Mouse (Mus musculus): ENCODE measurements around the gene Cavin2.

The Cavin2 gene

GRCm38 (mm10) chr1:51288755-51289619 lies at the start of gene Cavin2:
Gene Cavin2 (plus strand): TSS chr1:51289126.
- peak; percentile 23 to 53 for DNase-seq (ENCODE audit: low spot score in 2 of 2)

- DNase-seq (ENCODE audit: low spot score in 2 of 2), result no peak
Observed at GRCm38 (mm10) chr1:51241311-51241986, 47.5 kb upstream of the Cavin2 start.

GRCm38 (mm10) chr1:51243294-51243693 lies 45.6 kb upstream of the Cavin2 start:
- no peak for DNase-seq (ENCODE audit: low spot score in 2 of 2)

- no peak for DNase-seq (ENCODE audit: low spot score in 2 of 2)
Observed at GRCm38 (mm10) chr1:51243869-51244268, 45.1 kb upstream of the Cavin2 start.

DNA sequence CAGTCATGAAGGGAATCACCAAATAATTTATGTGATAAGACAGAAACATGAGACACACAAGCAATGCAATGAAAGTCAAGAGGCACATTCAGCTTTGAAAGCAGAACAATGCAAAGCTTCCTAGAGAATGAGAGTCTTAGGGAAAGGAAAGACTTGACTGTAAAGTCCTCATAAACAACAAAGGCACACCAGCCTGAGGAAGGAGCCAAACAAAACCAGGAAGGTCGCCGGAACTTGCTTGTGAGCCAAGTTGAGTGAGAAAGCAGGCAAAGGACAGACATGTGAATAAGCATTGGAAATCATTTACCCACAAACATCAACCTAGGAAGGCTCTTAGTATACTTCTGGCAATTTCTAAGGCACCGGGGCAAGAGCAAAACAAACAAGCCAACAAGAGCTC lies 43.5 kb upstream of the Cavin2 start:
- no peak for DNase-seq (ENCODE audit: low spot score in 2 of 2)

- DNase-seq (ENCODE audit: low spot score in 2 of 2), result no peak
Observed at GRCm38 (mm10) chr1:51250302-51250701, 38.6 kb upstream of the Cavin2 start.

GRCm38 (mm10) chr1:51265118-51265800 lies 23.7 kb upstream of the Cavin2 start:
- peak in 1 of 2 experiments; percentile 14 for DNase-seq (ENCODE audit: low spot score in 2 of 2)

DNA sequence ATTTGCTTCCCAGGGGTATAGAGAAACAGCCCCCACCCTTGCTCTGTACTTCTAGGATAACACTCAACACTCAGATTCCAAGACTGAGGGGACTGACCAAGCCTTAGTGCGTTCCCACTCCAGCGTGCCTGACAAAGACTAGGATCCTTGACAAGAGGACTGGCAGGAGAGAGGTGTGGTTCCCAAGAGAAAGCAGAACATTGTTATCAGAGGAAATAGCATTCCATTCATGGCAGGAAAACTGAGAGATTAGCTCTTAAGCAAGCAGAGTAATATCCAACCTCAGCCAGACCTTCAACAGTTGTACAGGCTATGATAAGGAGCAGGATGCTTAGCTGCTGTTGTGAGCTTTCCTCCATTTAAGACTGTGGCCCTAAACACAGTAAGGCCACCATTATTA lies 23.0 kb upstream of the Cavin2 start:
- no peak for DNase-seq (ENCODE audit: low spot score in 2 of 2)

- no peak for DNase-seq (ENCODE audit: low spot score in 2 of 2)
Observed at GRCm38 (mm10) chr1:51267125-51267524, 21.8 kb upstream of the Cavin2 start.

DNA sequence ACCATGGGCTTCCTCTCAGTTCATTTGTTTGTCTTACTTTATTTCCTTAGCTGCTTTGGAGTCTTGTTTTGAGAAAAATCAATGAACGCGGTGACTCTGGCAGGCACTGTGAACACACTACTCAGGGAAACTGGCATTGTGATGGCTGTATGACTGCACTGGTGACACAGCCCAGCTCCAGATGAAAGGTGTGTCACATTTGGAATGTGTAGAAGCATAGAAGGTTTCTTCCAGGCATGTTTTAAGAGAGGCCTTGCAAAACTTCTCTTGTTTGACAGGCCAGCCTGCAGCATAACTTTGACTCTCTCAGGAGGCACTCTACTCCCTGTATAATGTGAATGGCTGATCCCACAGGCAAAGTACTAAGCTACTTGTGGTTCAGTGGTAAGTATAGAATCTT lies 20.7 kb upstream of the Cavin2 start:
- DNase-seq (ENCODE audit: low spot score in 2 of 2), result no peak

DNA sequence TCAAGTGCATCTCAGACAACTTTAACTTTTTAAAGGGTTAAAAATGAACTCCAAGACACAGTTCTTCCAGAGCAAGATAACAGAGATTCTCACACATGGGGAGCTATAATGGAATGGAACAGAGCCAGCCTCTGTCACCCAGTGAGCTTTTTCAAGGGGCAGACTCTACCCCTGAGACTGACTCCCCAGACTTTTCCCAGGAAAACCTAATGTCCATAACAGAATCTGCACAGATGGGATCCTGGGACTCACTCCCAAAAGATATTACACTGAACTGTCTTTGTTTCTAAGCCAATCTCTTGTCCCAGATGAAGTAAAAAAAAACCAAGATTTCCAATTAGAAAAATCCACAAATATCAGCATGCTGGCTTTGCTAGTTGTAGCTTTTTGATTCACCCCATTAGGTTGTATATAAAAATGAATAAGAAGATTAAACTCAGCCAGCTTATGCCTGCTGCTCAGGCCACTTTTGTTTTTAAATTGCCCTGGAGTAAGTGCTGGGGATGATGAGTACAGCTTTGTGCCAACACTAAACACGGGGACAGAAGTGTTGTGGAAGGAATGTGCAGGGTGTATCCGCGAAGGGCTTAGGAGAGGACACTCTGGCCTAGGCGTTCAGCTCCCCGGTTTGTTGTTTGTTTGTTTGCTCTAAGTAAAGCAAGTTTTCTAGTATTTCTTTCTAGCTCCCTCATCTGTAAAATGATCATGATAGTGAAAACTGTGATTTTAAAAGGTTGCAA lies 18.6 kb upstream of the Cavin2 start:
- DNase-seq (ENCODE audit: low spot score in 2 of 2), result no peak

- no peak for DNase-seq (ENCODE audit: low spot score in 2 of 2)
Observed at GRCm38 (mm10) chr1:51271845-51272244, 17.1 kb upstream of the Cavin2 start.

DNA sequence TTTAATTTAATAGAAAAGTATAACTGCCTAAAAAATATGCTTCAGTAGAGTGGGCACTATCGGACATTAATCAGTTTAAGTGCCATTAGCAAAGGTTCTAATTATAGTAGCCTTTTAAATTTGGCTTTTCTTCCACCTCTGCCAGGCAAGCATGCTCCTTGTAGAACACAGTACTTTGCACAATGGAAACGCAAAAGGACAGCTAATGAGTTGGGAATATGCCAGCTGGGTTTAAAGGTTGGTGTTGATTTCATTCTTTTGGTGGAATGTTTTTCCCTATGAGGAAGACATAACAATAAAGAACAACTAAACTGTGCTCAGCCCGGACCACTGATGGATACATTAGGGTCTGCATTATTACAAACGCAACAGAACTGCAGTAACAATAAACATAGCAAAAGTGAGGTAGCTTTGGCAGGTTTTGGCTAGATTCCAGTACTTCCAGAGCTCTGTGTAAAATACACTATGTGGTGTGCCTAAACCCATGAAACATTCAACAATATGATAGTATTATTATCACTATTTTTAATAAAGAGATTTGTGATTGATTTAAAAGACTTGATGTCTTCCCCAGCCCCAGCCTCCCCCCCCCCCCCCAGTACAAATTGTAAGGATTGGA lies 16.2 kb upstream of the Cavin2 start:
- DNase-seq (ENCODE audit: low spot score in 2 of 2), result no peak

GRCm38 (mm10) chr1:51277879-51278567 lies 10.9 kb upstream of the Cavin2 start:
- no peak for DNase-seq (ENCODE audit: low spot score in 2 of 2)

DNA sequence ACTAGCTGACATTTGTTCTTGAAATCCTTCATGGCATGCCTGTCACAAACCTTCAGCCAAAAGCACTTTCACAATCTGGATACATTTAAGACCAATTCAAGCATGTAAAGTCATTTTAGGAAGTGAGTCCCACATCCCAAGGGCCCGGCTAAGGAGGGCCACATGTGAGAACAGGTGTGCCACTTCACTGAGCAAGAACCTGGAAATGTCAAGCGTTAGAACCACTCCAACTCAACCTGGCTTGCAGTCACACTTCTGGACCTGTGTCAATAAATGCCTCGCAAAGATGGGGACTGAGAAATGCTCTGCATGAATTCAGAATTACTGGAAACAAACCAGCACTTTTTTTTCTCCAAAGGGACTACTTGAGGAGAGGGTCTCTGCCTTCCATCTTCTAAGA lies 725 bp upstream of the Cavin2 start:
- no peak for DNase-seq (ENCODE audit: low spot score in 2 of 2)

GRCm38 (mm10) chr1:51289620-51290445 lies 907 bp downstream of the Cavin2 start:
- DNase-seq (ENCODE audit: low spot score in 2 of 2), result peak; percentile 4 to 16

DNA sequence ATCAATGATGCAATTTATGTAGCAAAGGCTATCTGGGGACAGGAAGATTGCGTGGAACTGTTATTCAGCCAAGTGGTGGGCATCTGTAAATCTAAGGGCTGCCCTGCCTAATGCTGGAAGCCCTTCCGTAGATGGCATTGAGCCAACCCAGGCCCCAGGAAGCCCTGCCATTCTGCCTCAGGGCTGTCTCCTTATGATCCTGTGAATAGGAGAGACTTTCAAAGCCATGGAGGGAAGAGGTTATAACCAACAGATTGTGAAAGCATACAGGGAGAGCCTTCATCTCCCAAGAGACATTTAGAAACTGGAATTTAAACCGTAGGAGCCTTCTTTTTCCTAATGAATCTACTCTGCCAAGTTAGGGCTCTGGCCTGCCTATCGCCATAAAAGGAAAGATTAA lies 1.7 kb downstream of the Cavin2 start:
- DNase-seq (ENCODE audit: low spot score in 2 of 2), result no peak

DNA sequence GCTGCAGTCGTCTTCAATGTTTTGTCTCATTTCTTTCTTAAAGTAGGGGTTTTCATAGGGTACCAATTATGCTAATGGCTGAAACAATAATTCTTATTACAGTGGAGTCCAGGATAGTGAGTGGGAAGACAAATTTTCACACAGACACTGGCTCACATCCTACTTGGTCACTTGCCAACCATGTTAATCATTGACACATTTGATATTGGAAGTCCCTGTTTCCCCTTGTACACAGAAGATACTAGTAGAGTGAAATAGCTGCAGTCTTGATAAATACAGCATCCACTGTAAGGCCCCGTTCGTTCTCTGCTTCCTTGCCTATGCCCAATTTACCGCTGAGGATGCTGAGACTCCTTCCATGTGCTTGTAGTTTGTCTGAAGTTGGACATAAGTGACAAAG lies 3.4 kb downstream of the Cavin2 start:
- no peak for DNase-seq (ENCODE audit: low spot score in 2 of 2)

DNA sequence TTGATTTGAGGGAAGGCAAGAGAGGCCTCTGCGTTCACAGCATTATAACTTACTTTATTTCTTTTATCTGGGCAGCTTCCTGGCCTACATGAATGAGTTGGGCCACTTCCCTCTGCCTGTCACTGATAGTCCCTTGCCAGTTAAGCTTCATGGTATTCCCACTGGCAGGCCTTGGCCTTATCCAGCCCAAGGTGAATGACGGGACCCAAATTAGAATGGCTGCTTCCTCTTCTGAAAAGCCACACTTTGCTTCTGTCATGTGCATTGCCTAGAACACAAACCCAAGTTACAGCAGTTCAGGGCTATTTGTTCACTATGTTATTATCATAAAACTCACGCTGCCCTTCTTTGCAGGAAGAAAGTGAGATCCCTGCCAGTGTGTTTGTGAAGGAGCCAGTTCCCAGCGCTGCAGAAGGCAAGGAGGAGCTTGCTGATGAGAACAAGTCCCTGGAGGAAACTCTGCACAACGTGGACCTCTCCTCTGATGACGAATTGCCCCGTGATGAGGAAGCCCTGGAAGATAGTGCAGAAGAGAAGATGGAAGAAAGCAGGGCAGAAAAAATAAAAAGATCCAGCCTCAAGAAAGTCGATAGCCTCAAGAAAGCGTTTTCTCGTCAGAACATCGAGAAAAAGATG lies 11.5 kb downstream of the Cavin2 start:
- DNase-seq (ENCODE audit: low spot score in 2 of 2), result no peak
